Mouse (Mus musculus) kidney, postnatal 0 days (tissue): ENCODE results near the gene Exoc6. TPM values are rescaled to one million over a fixed set of nuclear protein-coding genes. Genes with fewer than 3 reads are reported as not detected.

ENCODE experiments used
- ATAC-seq: fragments of 200-750 bp; cut with Nextera tagmentation; replicated peaks from 2 replicates; pipeline ENCODE4 v1.8.0; 2017; ENCODE audit warnings: low read depth, moderate number of reproducible peaks, moderate TSS enrichment, moderate library complexity; ENCODE audit not compliant: low FRiP score
- DNase-seq: peaks from one replicate; pipeline ENCODE4 v3.0.0-alpha.2; 2016; ENCODE audit warnings: low spot score
- H3K27ac ChIP-seq: fragments of 300-500 bp; sonication (generic); 2 replicates; pipeline ENCODE4 v1.5.1; 2014; ENCODE audit warnings: mild to moderate bottlenecking
- H3K27me3 ChIP-seq: fragments of 300-500 bp; sonication (generic); 2 replicates; pipeline ENCODE4 v1.6.1; 2014; ENCODE audit warnings: low read length, mixed read lengths; ENCODE audit not compliant: insufficient read depth
- H3K36me3 ChIP-seq: fragments of 300-500 bp; sonication (generic); 2 replicates; pipeline ENCODE4 v1.6.1; 2014; ENCODE audit warnings: low read length, mixed read lengths; ENCODE audit not compliant: insufficient read depth
- H3K4me1 ChIP-seq: fragments of 300-500 bp; sonication (generic); replicated peaks from 2 replicates; pipeline ENCODE4 v1.6.1; 2014; ENCODE audit warnings: antibody characterized with exemption, low read length, mixed read lengths; ENCODE audit not compliant: insufficient read depth
- H3K4me2 ChIP-seq: fragments of 300-500 bp; sonication (generic); 2 replicates; pipeline ENCODE4 v1.6.1; 2014; ENCODE audit warnings: mild to moderate bottlenecking, low read length, moderate library complexity, mixed read lengths
- H3K4me3 ChIP-seq: fragments of 300-500 bp; sonication (generic); replicated peaks from 2 replicates; pipeline ENCODE4 v1.5.1; 2014; ENCODE audit warnings: low read depth, low read length
- H3K9ac ChIP-seq: fragments of 300-500 bp; sonication (generic); 2 replicates; pipeline ENCODE4 v1.6.1; 2014; ENCODE audit warnings: low read depth, low read length
- H3K9me3 ChIP-seq: fragments of 300-500 bp; sonication (generic); replicated peaks from 2 replicates; pipeline ENCODE4 v1.6.1; 2016; ENCODE audit warnings: low read length, inconsistent platforms, mixed read lengths
- CTCF ChIP-seq: IDR thresholded peaks from 2 replicates; pipeline ENCODE4 v1.5.1; 2016; ENCODE audit warnings: antibody characterized with exemption, low read depth, mild to moderate bottlenecking, moderate library complexity
- WGBS: fragments of 180-500 bp; shearing (Covaris S2); extraction: QIAGEN DNeasy Blood & Tissue Kit; methylation state at CpG from one replicate; pipeline ENCODE4 v1.1.7; 2014; 5-methylcytosine and 5-hydroxymethylcytosine counted together
- polyA plus RNA-seq: library from polyadenylated mRNA; unstranded; fragments of >200 nt; fragmentation: Nextera tagmentation; extraction: Ambion mirVana; gene quantifications from 2 replicates; pipeline ENCODE4 v1.2.1, GENCODE M21; 2015

Gene Exoc6
- polyA plus RNA-seq, result 28.1 and 29.9 TPM in 2 replicates

DNA sequence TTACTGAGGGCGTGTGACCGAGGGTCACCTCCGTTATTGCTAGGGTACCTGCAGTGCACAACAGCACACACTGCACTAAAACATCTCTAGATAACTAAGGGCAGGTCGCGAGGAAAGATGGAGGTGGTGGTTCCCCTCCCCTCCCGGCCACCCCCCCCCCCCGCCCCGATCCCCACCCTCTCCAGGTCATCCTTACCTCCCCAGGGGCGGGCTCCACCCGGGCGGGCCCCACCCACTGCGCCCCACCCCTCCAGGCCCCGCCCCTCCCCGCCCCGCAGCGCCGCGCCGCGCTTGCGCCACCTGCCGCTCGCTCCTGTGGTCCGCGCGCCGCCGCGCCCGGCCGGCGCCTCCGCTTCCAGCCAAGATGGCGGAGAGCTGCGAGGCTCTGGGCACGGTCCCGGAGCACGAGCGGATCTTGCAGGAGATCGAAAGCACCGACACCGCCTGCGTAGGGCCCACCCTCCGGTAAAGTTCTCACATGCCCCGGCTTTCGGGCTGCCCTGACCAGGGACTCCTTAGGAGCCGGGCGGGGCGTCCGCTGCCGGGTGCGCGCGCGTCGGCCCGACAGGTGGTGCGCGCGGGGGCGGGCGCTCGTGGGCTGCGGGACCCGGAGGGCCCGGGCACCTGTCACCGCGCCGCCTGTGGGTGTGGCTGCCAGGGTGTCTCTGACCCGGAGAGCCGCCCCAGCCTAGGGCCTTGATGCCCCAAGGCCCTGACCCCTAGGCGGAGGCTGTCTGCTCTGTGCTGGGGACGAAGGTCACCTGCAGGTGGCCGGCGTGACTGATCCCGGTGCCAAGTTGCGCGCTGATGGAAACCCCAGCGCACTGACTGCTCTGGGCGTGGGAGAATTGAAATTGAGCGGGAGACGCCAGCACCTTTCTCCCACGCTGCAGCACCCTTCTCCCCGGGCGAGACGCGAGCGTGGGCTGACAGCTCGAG lies at the start of gene Exoc6:
TSS of gene Exoc6 (plus strand) at position 318 of the 939 bp plus-strand sequence.
- no peaks in the 10 kb centered on the region for H3K4me1 ChIP-seq
- TF ChIP-seq CTCF, result peak; percentile 21; the same call in 1 of the 2 replicates
- H3K9ac ChIP-seq, result peak within 1 kb of the TSS; percentile 86
- peak within 1 kb of the TSS; percentile 95 for H3K27ac ChIP-seq
- peak within 1 kb of the TSS; percentile 96 for H3K4me2 ChIP-seq
- no peaks in the 10 kb centered on the region for H3K36me3 ChIP-seq
- H3K4me3 ChIP-seq, result peak within 1 kb of the TSS; percentile 87
- WGBS, result 1% methylated on average over 64 of the region's 89 CpGs
- DNase-seq (peak; percentile 75), ATAC-seq (peak; percentile 91)
- H3K9me3 ChIP-seq, result no peaks in the 10 kb centered on the region
- no peaks in the 10 kb centered on the region for H3K27me3 ChIP-seq

GRCm38 (mm10) chr19:37502996-37503395 lies 47.2 kb upstream of the Exoc6 start:
- no peak overlapping the region for H3K4me2 ChIP-seq
- WGBS, result 87% methylated on average over 8 of the region's 8 CpGs
- DNase-seq (no peak), ATAC-seq (no peak)
- no peak overlapping the region for H3K9ac ChIP-seq
- no peaks in the 10 kb centered on the region for H3K36me3 ChIP-seq
- H3K4me3 ChIP-seq, result no peak overlapping the region
- no peak overlapping the region for H3K27ac ChIP-seq
- no peak for TF ChIP-seq CTCF
- H3K9me3 ChIP-seq, result no peaks in the 10 kb centered on the region
- H3K27me3 ChIP-seq, result no peaks in the 10 kb centered on the region
- no peaks in the 10 kb centered on the region for H3K4me1 ChIP-seq

DNA sequence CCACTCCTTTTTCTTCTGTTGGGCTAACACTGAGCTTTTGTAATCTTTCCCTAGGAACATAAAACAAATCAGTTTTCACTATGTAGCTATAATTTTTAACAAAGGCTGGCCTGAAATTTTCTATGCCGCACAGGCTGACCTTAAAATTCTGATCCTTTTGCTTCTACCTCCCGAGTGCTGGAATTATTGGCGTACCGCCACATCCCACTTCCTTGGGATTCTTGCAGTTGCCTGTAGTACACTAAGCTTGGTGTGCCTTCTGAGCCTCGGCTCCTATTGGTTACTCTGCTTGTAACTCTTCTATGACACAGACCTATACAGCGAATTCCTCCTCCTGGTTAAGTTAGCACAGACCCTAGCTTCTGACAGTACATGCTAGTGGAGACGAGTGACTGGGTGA lies 44.2 kb upstream of the Exoc6 start:
- Histone ChIP-seq H3K4me2 (no peak overlapping the region), H3K27ac (no peak overlapping the region), H3K9ac (no peak overlapping the region), H3K27me3 (no peaks in the 10 kb centered on the region), H3K4me3 (no peak overlapping the region), H3K9me3 (no peaks in the 10 kb centered on the region), H3K4me1 (no peaks in the 10 kb centered on the region), H3K36me3 (no peaks in the 10 kb centered on the region)
- DNase-seq, result peak; percentile 61
- WGBS, result 58% methylated on average over 7 of the region's 7 CpGs
- no peak for TF ChIP-seq CTCF
- ATAC-seq, result no peak

- H3K36me3 ChIP-seq, result no peaks in the 10 kb centered on the region
- no peaks in the 10 kb centered on the region for H3K27me3 ChIP-seq
- no peak for TF ChIP-seq CTCF
- no peak overlapping the region for H3K27ac ChIP-seq
- no peak overlapping the region for H3K9ac ChIP-seq
- DNase-seq, result peak; percentile 27
- ATAC-seq, result no peak
- no peak overlapping the region for H3K4me3 ChIP-seq
- WGBS, result 52% methylated on average over 5 of the region's 5 CpGs
- no peaks in the 10 kb centered on the region for H3K9me3 ChIP-seq
- no peaks in the 10 kb centered on the region for H3K4me1 ChIP-seq
- no peak overlapping the region for H3K4me2 ChIP-seq
Observed at GRCm38 (mm10) chr19:37506614-37507013, 43.6 kb upstream of the Exoc6 start.

- H3K4me1 ChIP-seq, result no peaks in the 10 kb centered on the region
- WGBS, result 18% methylated on average over 11 of the region's 11 CpGs
- no peaks in the 10 kb centered on the region for H3K27me3 ChIP-seq
- no peak overlapping the region for H3K9ac ChIP-seq
- H3K9me3 ChIP-seq, result no peaks in the 10 kb centered on the region
- H3K27ac ChIP-seq, result no peak overlapping the region
- ATAC-seq (no peak), DNase-seq (peak; percentile 78)
- no peaks in the 10 kb centered on the region for H3K36me3 ChIP-seq
- no peak overlapping the region for H3K4me3 ChIP-seq
- H3K4me2 ChIP-seq, result no peak overlapping the region
- peak; percentile 77 for TF ChIP-seq CTCF
Observed at GRCm38 (mm10) chr19:37509725-37510124, 40.5 kb upstream of the Exoc6 start.

DNA sequence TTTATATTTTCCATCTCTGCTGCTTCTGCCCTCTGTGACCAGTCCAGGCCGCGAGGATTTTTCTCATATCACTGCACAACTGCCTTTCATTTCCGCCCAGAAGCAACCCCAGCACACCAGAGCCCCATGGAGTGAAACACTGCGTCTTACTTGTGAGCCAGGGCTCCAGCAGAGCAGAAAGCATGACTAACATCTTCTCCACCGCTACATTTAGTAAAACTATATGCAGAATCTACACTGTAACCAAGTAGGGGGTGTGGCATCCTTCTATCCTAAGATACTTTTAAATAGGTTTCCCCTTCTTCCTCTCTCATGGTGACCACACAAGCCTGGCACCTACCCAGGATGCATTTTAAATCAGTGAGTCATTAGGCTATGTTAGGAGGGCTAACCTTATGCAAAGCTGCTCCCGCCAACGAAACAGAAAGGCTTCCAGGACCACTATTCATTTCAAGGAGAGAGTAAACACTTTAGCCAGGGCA lies 35.4 kb upstream of the Exoc6 start:
- 32% methylated on average over 7 of the region's 7 CpGs for WGBS
- H3K9me3 ChIP-seq, result no peaks in the 10 kb centered on the region
- H3K36me3 ChIP-seq, result no peaks in the 10 kb centered on the region
- no peak overlapping the region for H3K9ac ChIP-seq
- H3K4me2 ChIP-seq, result no peak overlapping the region
- 0 out of 2 replicates have a peak, but pooled peaks have one; percentile 40 for ATAC-seq
- 0 out of 2 replicates have a peak, but pooled peaks cover 2% of the 10 kb centered on the region for H3K4me1 ChIP-seq
- H3K27me3 ChIP-seq, result no peaks in the 10 kb centered on the region
- no peak for TF ChIP-seq CTCF
- peak; percentile 37 for DNase-seq
- no peak overlapping the region for H3K4me3 ChIP-seq
- no peak overlapping the region for H3K27ac ChIP-seq
